Mouse (Mus musculus) erythroblast, embryonic 14.5 days (primary cell): ENCODE measurements around the gene Tnn. TPM values are rescaled to one million over a fixed set of nuclear protein-coding genes. Genes with fewer than 3 reads are reported as not detected.

Experiments
- H3K27me3 ChIP-seq: 2 replicates; pipeline ENCODE4 v1.6.1; 2012; ENCODE audit warnings: inconsistent platforms; ENCODE audit not compliant: control insufficient read depth
- H3K36me3 ChIP-seq: 2 replicates; pipeline ENCODE4 v1.6.1; 2012; ENCODE audit warnings: mild to moderate bottlenecking, inconsistent platforms; ENCODE audit not compliant: control insufficient read depth
- H3K4me1 ChIP-seq: 2 replicates; pipeline ENCODE4 v1.6.1; 2012; ENCODE audit warnings: inconsistent platforms; ENCODE audit not compliant: control insufficient read depth
- H3K4me3 ChIP-seq: replicated peaks from 2 replicates; pipeline ENCODE3; 2012; ENCODE audit warnings: moderate library complexity, mild to moderate bottlenecking, inconsistent platforms
- H3K9me3 ChIP-seq: 2 replicates; pipeline ENCODE4 v1.6.1; 2012; ENCODE audit warnings: low read length, inconsistent platforms, mixed read lengths; ENCODE audit not compliant: control insufficient read depth
- GATA1 ChIP-seq: IDR thresholded peaks from 2 replicates; pipeline ENCODE4 v1.6.1; 2012; ENCODE audit warnings: low read length, inconsistent platforms, mixed read lengths
- TAL1 ChIP-seq: IDR thresholded peaks from 3 replicates; pipeline ENCODE4 v1.6.1; 2012; ENCODE audit warnings: low read length, inconsistent platforms, mixed read lengths
- polyA plus RNA-seq: library from polyadenylated mRNA; stranded (reverse); fragments of >175 nt; gene quantifications from 2 replicates; pipeline ENCODE4 v1.2.3, GENCODE M21; 2012

The Tnn gene
- polyA plus RNA-seq, 1 experiment: not detected

DNA sequence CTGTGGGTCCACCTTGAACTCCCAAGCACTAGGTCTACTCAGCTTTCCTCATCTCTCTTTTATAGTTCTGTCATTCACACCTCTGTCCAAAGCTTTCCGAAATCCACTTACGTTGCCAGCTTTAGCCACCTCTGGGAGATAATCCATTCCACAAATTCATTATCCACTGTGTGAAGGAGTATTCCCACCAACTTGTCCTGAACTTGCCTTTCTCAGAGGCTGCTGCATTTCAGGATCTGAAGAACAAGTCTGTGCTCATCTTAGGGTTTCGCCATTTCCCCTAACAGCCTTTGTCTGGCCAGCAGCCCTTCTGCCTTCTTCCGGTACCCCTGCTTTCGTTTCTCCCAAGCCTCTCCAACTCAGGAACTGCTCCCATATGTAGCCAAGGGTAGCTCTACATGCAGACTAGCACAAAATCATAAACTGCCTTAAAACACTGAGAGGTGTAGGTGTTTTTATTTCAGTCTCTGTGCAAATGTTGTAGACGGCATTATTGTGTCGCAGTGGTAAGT is 112.1 kb downstream of the Tnn start:
- H3K4me1 ChIP-seq: peaks cover 41% of the 10 kb centered on the region
- H3K9me3 ChIP-seq: no peaks in the 10 kb centered on the region
- TF ChIP-seq GATA1: no peak
- TF ChIP-seq TAL1: no peak
- no peak overlapping the region for H3K4me3 ChIP-seq
- peaks cover 9% of the 10 kb centered on the region for H3K27me3 ChIP-seq
- peaks cover 8% of the 10 kb centered on the region for H3K36me3 ChIP-seq

DNA sequence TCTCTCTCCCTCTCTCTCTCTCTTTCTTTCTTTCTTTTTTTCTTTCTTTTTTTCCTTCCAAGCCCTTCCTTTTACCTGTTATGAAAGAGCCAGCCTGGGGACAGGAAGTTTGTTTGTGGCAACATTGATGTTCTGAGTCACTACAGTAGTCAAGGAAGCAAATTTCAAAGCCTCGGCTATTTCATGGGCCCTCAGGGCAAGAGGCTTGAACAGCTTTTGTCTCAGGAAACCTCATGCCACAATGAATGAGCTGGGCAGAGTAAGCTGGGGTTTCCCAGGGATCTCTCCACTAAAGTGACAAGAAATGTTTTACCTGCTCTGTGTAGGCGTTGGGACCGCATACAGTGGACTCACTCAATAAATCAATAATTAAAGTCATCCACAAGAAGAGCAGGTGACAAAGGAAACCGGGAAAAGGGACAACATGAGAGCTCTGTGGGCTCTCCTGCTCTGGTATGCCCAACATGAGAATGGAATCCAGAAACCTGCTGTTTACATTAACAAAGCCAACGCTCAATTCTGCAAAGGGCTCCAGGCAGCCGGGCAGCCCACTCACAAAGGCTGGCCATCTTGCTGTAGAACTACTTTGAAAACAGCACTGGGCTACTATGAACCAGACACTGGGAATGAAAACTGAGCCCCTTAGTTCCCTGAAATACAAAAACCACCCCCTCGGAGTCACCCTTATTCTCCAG is 113.3 kb downstream of the Tnn start:
- Histone ChIP-seq H3K4me1 (peaks cover 28% of the 10 kb centered on the region), H3K27me3 (peaks cover 9% of the 10 kb centered on the region), H3K4me3 (no peak overlapping the region), H3K36me3 (no peaks in the 10 kb centered on the region), H3K9me3 (no peaks in the 10 kb centered on the region)
- no peak for TF ChIP-seq TAL1
- TF ChIP-seq GATA1: no peak

DNA sequence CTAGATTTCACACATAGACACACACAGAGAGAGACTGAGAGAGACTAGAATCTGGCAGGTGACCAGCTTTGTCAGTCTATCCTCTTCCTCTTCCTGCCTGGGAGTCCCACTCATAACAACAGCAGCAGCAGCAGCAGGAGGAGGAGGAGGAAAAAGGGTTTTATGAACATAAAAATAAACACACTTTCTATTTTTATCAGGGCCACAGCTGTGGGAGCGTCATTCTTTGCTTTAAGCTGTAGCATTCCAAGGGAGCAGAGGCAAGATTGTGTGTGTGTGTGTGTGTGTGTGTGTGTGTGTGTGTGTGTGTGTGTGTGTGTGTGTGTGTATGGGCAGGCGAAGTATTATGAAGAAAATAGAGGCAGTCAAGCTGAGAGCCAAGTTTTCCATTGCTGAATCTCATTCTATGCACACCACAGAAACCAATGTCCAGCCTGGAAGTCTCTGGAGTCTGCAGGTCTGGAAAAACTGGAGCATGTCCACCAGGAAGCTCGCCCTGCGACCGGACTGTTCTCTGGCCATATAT is 116.3 kb downstream of the Tnn start:
- H3K4me3 ChIP-seq: no peak overlapping the region
- H3K36me3 ChIP-seq: no peaks in the 10 kb centered on the region
- no peaks in the 10 kb centered on the region for H3K9me3 ChIP-seq
- peaks cover 9% of the 10 kb centered on the region for H3K27me3 ChIP-seq
- peaks cover 2% of the 10 kb centered on the region; the same call in 1 of the 2 replicates for H3K4me1 ChIP-seq
- no peak for TF ChIP-seq GATA1
- no peak for TF ChIP-seq TAL1

DNA sequence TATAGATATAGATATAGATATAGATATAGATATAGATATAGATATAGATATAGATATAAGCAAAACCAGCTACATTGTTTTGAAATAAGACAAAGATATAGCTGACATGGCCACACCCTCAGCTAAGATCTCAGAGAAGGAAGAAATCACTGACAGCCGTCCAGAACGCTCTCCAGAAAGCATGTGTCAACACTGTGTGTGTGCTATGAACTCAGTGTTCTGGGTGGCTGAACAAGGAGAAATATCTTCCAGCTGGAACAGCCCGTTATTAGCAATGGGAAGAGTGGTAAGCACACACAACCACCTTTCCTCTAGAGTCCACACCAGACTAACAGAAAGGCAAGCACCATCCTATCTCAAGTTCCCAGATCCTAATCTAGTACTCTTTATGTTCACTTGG is 117.8 kb downstream of the Tnn start:
- no peaks in the 10 kb centered on the region for H3K27me3 ChIP-seq
- no peaks in the 10 kb centered on the region for H3K9me3 ChIP-seq
- H3K4me1 ChIP-seq: 0 out of 2 replicates have a peak, but pooled peaks cover 2% of the 10 kb centered on the region
- TF ChIP-seq GATA1: no peak
- TF ChIP-seq TAL1: no peak
- no peak overlapping the region for H3K4me3 ChIP-seq
- H3K36me3 ChIP-seq: no peaks in the 10 kb centered on the region

Other genes with a start within 250 kb of the Tnn start
- gene 4930523C07Rik, start 109.2 kb downstream of the Tnn start, polyA plus RNA-seq: 3.7 and 4.4 TPM in 2 replicates
- 0.42 and 0.47 TPM in 2 replicates for gene Mrps14, start 41.6 kb upstream of the Tnn start, polyA plus RNA-seq
- gene Cacybp, start 59.3 kb upstream of the Tnn start, polyA plus RNA-seq: 6.6 and 6.7 TPM in 2 replicates